Mouse (Mus musculus) gastrocnemius, postnatal 36 days (tissue): ENCODE data around the gene Ccdc89. TPM values are rescaled to one million over a fixed set of nuclear protein-coding genes. Genes with fewer than 3 reads are reported as not detected.
A peak's percentile ranks its signal among the peaks of the same experiment; 100 is the strongest.

Experiments used
- DNase-seq, 2 experiments: peaks; one replicate each; pipeline ENCODE4 v3.0.0; 2022
- intact Hi-C: fragments of 180-260 bp; cut with DNase I; formaldehyde crosslinking; loops from one replicate; pipeline ENCODE4 v1.15.1; 2025
- long read RNA-seq, 2 experiments: library from polyadenylated mRNA; stranded (forward); transcript quantifications; one replicate each; pipeline ENCODE4 v2.0.0; 2021
- total RNA-seq, 2 experiments: library from RNA; stranded (reverse); gene quantifications; 2 replicates each; pipeline ENCODE4 v1.2.3; 2021

Gene Ccdc89
- not detected for total RNA-seq
- long read RNA-seq, experiment 1 = 0 reads
- long read RNA-seq, experiment 2 = 0 reads

DNA sequence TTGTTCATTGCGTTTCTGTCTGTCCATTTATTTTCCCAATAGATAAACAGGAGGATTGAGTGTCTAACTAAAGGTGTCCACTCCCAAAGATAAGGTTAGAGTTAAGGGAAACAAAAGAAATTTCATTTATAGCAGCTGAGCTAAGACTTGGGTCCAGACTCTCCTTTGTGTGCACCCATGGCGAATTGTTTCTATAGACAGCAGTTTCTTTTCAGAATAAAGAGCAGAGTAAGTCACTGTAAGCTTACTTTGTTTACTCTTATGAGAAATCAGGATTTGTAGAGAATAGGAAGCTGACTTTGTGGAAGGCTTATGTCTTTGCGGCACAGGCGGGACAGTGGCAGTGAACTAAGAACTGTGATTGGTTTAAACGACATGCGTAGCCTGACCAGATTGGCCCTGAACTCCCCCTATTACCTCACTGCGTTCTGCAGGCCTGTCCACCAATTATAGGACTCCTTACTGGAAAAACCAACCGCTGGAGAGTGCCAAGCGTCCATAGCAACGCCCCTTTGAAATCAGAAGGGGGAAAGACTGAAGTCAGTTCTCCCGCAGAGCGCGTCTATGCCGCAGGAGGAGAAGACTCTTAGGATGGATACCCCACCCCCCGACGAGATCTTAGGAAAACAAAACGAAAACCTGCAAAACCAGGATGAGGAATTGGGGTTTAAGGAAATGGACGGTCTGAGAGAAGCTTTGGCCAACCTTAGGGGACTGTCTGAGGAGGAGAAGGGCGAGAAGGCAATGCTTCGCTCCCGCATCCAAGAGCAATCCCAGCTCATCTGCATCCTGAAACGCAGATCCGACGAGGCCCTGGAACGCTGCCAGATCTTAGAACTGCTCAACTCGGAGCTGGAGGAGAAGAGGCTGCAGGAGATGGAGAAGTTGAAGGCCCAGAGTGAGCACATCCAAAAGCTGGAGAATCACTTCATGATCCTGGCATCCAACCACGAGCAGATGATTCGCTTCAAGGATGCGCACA, at the start of gene Ccdc89:
Ccdc89 (plus strand) TSS at position 558 of the 982 bp plus-strand sequence.
- intact Hi-C loops = no loop called here
- DNase-seq = peak; percentile 66 to 67

DNA sequence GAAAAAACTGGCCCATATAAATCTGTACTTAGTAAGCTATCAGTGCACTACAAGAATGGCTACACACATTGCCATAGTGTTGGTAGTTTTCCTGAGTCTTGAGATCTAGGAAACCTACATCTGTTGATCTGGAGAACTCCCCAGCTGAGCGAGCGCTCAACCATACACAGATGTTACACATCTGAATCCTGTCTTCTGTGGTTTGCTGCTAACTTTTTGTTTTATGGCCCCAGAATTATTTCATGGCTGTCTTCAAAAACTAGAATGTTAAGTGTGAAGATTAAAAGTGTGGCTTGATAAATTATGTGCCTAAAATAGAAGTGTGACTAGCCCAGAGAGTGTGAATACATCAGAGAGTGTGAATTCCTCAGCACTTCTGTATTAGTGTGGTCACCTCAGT, 42.0 kb upstream of the Ccdc89 start:
- intact Hi-C loops = no loop called here
- no peak for DNase-seq

DNA sequence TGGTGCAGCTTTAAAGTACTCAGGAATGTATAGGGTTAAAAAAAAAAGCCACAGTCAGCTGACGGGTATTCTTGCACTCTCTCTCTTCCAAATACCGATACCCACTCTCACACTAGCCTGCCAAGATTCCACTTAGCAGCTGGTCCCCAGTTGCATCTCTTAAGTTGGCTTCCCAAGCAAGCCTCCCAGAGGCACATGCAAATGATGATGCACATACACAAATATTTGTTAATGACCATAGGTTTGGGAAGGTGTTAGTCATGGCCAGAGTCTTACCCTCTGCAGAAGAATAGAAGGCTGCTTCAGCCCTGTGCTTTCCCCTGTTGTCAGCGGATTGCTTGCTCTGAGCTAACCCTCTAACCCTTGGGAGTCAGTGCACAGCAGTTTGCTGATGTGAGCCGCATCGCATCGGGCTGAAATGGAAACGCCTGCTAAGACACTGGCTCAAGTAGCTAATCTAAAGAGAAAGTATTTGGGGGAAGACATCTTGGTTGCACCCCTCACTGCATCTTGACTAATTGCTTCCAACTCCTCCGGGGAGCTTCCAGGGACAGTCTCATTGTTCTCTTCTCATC, 39.4 kb upstream of the Ccdc89 start:
- intact Hi-C loops = no loop called here
- DNase-seq = peak; percentile 12 to 35

DNA sequence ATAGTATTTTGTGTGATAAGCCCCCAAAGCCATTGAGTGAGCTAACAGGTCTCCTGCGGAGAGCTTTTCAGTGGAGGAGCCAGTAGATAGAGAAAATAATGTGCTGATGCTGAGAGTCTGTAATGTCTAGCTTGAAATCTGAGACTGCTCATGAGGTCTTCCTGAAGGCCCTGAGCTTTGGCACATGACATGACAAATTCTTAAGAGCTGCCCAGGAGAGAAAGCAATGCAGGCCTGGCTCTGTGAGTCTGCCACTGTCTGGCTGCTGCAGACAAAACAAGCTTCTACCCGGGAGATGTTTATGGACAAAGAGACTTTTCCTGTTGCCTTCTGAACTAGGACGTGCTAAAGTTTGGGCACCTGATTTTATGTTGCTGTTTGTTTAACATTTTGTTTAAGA, 36.6 kb upstream of the Ccdc89 start:
- intact Hi-C loops = no loop called here
- DNase-seq = no peak

DNA sequence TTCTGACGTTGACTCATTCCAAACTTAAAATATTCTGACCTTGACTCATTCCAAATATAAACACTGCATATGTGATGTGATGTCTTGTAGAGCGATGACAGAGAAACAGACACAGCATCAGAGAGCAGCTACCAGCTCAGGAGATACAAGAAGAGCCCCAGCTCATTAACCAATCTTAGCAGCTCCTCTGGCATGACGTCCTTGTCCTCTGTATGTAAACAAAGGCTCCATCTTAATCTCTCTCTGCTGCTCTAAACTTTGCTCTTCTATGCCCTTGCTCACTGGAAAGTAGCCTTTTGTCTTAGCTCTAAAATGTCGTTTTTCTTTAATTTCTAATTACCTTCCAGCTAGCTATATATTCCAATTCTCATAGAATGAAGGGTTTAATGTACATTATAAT, 31.3 kb upstream of the Ccdc89 start:
- intact Hi-C loops = no loop called here
- DNase-seq = no peak

DNA sequence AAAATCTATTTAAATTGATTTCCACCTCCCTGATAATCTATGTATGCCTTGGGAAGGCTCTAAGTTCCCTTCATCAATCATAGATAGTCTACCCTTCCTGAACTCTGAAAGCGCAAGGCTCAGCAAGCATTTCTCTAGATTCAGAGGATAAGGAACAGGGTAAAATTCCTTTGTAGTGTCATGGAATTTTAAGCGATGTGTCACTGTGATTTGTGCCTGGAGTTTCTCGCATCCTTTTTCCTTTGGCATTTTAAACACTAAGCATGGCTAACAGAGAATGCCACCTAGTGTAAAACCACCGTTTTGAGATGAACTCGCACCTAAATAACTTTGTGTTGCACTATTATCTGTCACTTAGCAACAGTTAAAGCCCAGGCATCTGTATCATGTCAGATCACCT, 30.4 kb upstream of the Ccdc89 start:
- DNase-seq = no peak
- intact Hi-C loops = no loop called here

DNA sequence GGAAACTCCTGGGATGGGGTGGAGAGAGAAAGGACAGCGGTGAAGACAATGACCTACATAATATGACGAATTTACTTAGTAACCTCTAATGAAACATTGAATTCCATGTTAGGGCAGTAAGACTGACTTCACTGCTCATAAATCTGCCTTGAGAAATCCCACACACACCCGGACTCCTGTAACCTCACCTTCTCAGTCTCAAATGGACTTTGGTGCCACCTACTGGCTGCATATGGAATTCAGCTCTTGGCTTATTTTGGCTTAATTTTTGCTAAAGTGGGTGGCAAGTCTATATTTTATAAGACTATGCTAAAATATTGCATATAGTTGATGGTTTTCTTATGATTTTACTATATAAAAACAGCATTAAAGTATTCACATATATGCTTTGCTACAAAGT, 16.4 kb upstream of the Ccdc89 start:
- DNase-seq = peak in 1 of 2 experiments; percentile 54
- intact Hi-C loops = loop anchor here (5.0 to 10.0 kb wide), 2 partner anchors 128 to 425 kb away; partner anchors contain the start of gene Eed

DNA sequence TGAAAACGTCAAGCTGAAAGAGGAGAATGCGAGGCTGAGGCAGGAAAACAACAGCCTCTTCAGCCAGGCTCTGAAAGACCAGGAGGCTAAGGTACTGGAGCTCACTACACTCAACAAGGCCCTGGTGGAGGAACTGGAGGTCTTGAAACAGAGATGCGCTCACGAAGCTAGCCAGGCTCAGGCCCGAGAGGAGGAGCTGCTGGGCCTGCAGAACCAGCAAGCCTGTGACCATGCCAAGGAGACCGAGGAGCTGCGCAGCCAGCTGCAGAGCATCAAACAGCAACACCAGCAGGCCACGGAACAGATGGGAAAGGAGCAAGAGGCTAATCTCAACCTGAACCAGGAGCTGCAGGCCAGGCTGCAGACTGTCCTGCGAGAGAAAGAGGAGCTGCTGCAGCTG, 629 bp downstream of the Ccdc89 start:
- peak in 1 of 2 experiments; percentile 15 for DNase-seq
- intact Hi-C loops = no loop called here

DNA sequence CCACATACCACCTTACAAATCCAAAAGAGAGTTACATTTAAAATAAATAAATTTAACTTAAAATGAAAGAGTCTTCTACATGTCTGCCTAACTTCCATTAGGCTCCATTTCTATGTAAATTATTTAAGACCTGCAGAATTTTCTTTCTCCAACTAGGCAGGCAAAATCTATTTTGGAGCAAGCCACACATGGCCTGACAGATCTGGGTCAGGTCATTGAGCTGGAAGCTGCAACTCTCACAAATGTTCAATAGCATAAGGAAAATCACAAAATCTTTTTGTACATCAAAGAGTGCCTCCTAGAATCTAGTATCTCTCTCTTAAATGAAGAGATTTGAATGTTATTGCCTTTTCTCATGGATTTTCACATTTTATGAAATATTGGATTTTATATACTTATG, 5.8 kb downstream of the Ccdc89 start:
- no peak for DNase-seq

DNA sequence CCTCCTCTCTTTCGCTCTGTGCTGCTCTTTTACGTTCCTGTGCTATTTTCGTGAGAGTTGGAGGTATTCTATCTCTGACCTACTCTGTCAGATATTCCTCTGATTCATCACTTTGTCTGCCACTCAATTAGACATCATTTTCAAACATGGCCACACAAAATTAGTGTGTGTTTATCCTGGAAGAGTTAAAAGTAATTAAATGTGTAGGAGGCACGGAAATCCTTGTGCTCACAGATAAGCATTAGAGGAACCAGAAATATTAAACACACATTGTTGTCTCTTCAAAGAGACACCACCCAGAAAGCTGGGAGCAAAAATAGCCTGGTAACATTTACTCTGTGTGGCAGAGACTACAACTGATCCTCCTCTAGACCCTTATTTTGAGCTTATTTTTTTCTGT, 13.7 kb downstream of the Ccdc89 start:
- intact Hi-C loops = no loop called here
- no peak for DNase-seq

More for the DNA sequence above, 5.8 kb downstream of the Ccdc89 start:
- intact Hi-C loops = no loop called here

DNA sequence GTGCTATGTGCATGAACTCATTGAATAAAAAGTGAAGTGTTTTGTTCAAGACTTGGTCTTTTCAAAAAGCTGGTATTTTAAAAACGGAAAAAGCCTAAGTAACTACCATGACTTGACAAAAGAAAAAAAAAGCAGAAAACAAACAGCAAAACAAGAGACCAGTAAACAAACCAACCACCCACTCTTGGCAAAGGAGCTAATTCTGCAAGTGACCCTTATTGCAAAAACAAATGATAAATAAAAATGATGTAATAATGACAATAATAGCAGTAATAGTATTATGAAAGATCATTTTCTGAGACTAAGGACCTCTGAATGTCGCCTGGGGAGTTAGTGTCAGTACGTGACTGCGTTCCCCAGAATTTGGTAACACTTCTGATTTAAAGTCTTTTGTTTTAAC, 15.7 kb downstream of the Ccdc89 start:
- intact Hi-C loops = no loop called here
- DNase-seq = no peak

DNA sequence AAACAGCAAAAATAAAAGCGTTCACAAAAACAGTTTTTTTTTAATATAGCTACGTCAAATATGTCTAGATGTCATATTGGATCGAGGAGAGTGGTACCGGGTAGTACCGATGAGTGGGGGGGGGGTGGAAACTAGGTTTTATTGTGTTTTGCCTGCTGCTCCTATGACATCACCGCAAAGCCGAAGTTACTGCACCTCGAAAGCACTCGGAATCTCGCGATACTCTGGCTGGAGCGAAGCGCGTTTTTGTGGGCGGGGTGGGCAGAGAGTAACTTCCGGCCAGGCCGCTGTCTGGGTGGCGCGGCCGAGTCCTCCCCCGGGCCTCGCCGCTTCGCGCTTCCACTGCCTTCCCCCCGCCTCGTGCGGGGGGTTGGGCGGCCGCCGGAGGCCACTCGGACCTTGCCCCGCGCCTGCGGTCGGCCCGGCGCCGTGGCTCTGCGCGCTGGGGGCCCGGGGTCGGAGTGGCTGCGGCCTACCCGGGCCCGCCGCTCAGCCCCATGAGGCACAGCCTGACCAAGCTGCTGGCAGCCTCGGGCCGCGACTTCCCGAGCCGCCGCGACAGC, 16.2 kb downstream of the Ccdc89 start, which contains the start of gene Crebzf:
Crebzf (plus strand) TSS at position 212 of the 563 bp plus-strand sequence.
- intact Hi-C loops = no loop called here

DNA sequence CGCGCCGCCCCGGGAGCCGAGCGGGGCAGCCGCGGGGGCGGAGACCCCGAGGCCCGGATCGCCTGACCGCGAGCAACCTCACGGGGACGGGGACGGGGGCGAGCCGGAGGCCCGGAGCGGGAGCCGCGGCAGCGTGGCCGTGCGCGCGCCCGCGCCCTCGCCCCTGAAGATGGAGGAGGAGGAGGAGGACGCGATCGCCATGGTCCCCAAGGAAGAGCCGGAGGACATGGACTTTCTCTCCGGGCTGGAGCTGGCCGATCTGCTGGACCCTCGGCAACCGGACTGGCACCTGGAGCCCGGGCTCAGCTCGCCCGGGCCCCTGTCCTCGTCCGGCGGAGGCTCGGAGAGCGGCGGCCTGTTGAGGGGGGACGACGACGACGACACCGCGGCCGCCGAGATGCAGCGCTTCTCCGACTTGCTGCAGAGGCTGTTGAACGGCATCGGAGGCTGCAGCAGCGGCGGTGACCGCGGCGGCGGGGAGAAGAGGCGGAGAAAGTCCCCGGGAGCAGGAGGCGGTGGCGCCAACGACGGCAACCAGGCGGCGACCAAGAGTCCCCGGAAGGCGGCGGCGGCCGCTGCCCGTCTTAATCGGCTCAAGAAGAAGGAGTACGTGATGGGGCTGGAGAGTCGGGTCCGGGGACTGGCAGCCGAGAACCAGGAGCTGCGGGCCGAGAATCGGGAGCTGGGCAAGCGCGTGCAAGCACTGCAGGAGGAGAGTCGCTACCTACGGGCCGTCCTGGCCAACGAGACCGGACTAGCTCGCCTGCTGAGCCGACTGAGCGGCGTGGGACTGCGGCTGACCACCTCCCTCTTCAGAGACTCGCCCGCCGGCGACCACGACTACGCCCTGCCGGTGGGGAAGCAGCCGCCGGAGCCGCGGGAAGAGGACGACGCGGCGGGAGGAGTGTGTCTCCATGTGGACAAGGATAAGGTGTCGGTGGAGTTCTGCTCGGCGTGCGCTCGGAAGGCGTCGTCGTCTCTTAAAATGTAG, 17.0 kb downstream of the Ccdc89 start:
- DNase-seq = peak; percentile 52 to 59
- intact Hi-C loops = no loop called here

More for the DNA sequence above, 16.2 kb downstream of the Ccdc89 start, which contains the start of gene Crebzf:
- peak; percentile 89 to 94 for DNase-seq

DNA sequence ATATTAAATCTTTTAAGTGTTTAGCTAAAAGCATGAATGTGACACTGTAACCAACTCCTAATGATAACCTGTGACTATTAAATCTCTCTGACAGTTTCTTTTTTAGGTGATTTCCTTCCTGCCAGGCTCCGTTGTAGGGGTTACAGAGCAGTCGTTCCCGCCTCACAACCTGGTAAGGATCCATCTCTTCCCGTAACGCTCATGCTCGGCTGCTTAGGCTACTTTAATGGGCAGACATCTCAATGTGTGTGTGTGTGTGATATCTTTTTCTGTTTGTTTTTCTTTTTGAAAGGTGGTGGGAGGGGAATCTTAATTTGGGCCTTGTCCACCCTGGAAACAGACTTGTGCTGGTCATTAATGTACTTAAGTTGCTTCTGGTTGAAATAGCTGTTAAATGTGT, 17.8 kb downstream of the Ccdc89 start:
- no peak for DNase-seq
- intact Hi-C loops = no loop called here

DNA sequence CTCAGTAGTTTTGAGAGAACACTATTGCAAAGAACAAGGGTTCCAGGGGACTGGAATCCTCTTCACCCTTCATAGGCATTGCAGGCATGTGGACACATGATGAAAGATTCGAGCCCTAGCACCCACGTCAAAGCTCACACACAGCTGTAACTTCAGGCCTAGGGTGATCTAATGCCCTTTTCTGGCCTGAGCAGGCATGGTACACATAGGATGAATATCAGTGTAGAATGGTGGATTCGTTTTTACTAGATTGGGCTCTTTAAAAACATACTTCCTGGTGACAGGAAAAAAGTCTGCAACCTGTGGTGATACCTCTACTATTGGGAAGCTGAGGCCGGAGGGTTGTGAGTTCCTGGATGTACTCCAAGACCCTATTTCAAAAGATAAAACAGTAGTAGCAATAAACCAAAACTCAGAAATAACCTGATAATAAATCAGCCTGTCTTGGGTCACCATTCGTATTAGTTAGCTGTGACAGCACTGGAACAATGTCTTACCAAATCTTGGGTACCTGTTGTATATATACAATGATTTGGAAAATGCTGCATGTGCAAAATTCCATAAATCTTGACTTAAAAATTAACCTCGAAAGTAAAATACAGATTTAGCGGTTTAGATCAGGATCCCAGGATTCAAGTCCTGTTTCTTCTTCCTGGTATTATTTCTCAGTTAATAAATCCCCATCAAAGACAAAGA, 29.9 kb downstream of the Ccdc89 start:
- intact Hi-C loops = no loop called here
- no peak for DNase-seq

DNA sequence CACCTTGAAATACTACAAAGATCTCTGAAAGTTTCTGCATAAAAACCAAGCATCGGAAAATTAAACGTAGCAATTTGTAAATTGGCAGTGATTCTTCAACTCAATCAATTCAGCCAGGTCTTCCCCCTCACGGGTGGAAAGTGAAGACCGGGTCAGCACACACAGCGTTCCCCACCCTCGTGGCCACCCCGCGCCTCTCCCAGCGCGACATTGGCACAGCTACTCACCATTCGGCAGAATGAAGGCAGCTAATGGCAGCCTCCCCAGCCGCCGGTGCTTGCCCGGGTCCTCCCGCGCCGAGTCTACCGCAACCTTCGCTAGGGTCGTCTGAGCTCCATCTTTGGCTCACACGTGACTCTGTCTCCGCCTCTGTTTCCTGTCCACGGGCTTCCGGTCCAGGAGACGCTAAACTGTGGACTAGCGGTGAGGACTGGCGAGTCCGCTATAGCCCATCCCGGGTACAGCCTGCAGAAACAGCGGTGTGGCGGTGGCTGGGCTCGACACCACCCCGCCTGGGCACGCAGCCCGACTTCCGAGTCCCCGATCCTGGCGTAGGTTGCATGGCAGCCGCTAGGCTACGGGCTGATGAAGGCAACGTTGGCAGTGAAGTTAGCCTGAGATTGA, 30.6 kb downstream of the Ccdc89 start, which contains the start of gene Tmem126a:
Tmem126a (minus strand) TSS at position 385 of the 624 bp plus-strand sequence.
- intact Hi-C loops = no loop called here
- peak; percentile 79 for DNase-seq

DNA sequence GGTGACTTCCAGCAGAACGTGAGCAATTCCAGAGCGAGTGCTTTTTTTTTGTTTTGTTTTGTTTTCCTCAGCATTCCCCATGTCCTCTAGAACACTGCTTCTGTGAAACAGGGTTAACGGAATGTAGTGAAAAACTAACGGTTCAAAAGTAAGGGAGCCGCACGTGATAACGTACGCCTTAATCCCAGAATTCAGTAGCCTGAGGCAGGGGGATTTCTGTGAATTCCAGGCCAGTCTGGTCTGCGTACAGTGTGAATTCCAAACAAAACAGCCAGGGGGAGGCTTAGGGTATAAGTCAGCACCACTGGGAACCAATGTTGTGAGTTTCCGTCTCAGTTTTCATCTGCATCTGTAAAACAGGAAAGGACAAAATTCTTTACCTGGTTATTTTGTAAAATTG, 31.1 kb downstream of the Ccdc89 start:
- intact Hi-C loops = no loop called here
- DNase-seq = no peak

DNA sequence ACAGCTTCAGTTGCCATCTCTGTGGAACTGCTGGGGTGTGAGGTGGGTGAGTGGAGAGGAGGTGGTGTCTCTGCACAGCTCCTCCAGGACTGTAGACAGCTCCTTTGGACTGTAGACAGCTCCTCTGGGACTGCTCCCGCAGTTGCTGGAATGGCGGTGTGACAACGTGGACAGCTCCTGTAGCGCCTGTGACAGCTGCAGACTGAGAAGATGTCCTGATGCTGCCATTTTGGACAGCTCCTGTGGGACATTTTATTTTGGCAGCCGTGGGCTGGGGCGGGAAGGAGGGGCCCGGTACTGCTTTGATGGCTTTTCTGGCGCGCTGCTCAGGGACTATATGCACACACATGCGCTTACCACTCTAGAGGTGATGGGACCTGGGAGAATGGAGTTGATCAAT, 34.0 kb downstream of the Ccdc89 start:
- intact Hi-C loops = no loop called here
- DNase-seq = no peak

DNA sequence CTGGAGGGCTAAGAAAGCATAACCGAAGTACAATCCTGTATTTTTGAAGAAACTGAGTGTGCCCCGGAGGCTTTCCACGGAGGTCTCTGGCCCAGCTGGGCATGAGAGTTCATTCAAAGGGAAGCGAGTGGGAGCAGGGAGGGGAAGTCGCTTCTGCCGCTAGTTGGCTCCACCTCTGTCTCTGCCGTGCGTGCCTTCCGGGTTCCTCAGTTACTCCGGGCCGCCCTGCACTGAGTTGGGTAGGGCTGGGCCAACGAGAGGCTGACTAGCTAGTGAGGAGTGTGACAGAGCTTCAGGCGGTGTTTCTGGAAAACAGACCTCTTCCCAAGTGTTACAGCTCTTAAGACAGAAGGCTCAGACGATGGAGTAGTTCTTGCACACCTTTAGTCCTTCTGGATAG, 34.6 kb downstream of the Ccdc89 start:
- no peak for DNase-seq
- intact Hi-C loops = no loop called here
